Mouse (Mus musculus): ENCODE measurements around the gene St6galnac1. TPM values are rescaled to one million over a fixed set of nuclear protein-coding genes. Genes with fewer than 3 reads are reported as not detected.
"Not testable (repeated sequence)": the region's sequence is repeated elsewhere in the genome, so short reads cannot be mapped to it uniquely, and the experiment has no call there.

St6galnac1 gene
- total RNA-seq, 2 experiments from 2014 or later, result not detected

DNA sequence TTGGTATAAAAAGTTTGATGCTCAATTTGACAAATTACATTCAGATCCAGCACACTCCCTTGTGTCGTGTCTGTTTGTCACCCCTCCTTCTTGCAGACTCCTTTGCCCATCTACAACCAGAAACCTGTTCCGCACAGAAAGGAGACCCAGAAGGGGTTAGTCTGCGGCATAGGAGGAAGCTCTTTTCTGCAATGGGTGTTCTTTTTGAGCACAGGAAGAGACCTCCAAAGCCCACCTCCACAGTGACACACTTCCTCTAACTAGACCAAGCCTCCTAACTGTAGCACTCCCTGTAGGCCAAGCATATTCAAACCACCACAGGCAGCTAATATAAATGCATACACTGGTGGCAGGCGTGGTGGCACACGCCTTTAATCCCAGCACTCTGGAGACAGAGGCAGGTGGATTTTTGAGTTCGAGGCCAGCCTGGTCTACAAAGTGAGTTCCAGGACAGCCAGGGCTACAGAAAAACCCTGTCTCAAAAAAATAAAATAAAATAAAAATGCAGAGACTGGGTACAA is 44.2 kb downstream of the St6galnac1 start:
- not testable (repeated sequence) for ATAC-seq (replicated peaks; ENCODE audit: low FRiP score, poor library complexity, severe bottlenecking)

- ATAC-seq (replicated peaks; ENCODE audit: low FRiP score, poor library complexity, severe bottlenecking), result no peak
Measured at GRCm38 (mm10) chr11:116729276-116730008, 45.9 kb downstream of the St6galnac1 start.

- no peak for ATAC-seq (replicated peaks; ENCODE audit: low FRiP score, poor library complexity, severe bottlenecking)
Measured at GRCm38 (mm10) chr11:116726156-116726555, 49.2 kb downstream of the St6galnac1 start.

- no peak for ATAC-seq (replicated peaks; ENCODE audit: low FRiP score, poor library complexity, severe bottlenecking)
Measured at GRCm38 (mm10) chr11:116725031-116725948, 50.0 kb downstream of the St6galnac1 start.

DNA sequence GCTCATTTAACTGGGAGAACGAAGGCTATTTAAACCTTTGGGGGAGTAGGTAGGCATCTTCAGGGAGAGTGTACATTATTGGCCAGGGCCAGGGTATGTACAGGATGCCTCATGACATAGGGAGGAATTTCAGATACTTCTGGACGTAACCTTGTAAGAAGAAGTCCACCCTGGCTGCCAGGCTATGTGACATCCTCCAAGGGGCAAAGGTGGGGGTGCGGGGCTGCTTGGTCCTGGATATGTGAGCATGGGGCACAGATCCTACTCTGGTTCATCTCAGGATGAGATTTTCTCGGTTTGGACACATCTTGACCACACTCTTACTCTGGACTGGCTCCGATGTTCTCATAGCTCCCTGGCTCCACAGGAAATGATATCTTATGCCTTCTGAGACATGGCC is 52.2 kb downstream of the St6galnac1 start:
- ATAC-seq (replicated peaks; ENCODE audit: low FRiP score, poor library complexity, severe bottlenecking), result no peak

DNA sequence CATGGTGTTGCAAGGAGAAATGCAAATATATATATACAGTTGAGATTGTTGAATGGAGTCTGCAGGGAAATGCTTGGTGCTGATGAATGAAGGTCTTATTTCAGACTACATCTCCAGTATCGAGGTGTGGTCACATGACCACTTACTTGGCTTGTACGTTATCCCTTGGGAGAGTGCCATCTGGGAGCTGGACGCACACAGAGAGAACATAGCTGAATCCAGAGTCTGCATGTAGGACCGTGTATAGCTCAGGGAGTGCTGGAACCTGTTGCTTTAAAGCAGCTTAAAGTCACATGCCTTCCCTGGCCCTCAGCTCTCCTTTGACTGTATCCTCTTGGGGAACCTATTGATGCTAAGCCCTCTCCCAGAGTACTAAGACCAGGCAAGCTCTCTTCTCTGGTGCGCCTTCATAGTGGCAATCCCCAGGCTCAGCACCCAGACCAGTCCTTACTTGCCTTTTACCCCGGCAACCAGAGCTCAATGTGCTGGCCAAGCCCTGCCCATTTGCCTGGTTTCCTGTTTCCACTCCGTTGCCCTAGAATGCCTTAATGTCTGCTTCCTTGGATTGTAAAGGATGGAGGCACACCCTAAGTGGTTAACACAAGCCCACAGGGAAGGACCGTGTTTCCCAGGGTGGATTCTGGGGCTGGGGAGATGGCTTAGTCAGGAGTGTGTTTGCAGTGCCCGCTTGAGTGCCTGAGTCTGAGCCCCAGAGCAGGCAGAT is 53.6 kb downstream of the St6galnac1 start:
- ATAC-seq (replicated peaks; ENCODE audit: low FRiP score, poor library complexity, severe bottlenecking), result no peak

DNA sequence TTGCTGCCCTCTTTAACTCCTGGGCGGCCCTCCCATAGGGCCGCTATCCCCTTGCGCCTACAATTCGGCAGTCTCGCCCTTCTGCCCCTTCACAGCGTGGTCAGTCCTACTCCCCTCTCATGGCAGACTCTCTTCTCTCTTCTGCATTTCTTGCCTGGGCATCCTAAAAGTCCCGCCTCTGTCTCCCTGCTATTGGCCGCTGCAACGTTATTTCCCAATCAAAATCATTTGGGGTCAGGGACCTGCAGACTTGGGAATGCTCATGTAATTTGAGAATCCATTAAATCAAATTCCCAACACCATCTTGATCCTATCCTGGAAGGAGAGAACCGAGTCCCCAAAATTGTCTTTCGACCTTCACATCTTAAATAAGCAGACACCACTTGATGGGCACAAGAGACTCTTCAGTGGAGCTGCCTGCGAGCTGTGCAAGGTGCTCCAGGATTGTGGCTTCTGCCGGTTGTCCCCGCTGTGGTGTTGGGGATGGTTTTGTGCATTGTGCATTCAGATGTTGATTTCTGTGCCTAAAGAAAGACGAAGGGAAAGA is 54.9 kb downstream of the St6galnac1 start:
- ATAC-seq (replicated peaks; ENCODE audit: low FRiP score, poor library complexity, severe bottlenecking), result no peak

Other genes starting within 250 kb of the St6galnac1 start
- 14.2 and 15.9 TPM in 2 replicates for gene Sphk1, start 244.6 kb downstream of the St6galnac1 start, total RNA-seq (2015; ENCODE audit: low replicate concordance)
- gene Sphk1, start 244.6 kb downstream of the St6galnac1 start, total RNA-seq (2017; ENCODE audit: low replicate concordance), result 45.3 and 46.3 TPM in 2 replicates
- 473 and 508 TPM in 2 replicates for gene Ube2o, start 194.1 kb downstream of the St6galnac1 start, total RNA-seq (2015; ENCODE audit: low replicate concordance)
- gene Ube2o, start 194.1 kb downstream of the St6galnac1 start, total RNA-seq (2017; ENCODE audit: low replicate concordance), result 800 and 935 TPM in 2 replicates
- gene Aanat, start 189.1 kb downstream of the St6galnac1 start, total RNA-seq (2015; ENCODE audit: low replicate concordance), result not detected in 2 replicates
- gene Aanat, start 189.1 kb downstream of the St6galnac1 start, total RNA-seq (2017; ENCODE audit: low replicate concordance), result not detected in 2 replicates
- gene Rhbdf2, start 148.5 kb downstream of the St6galnac1 start, total RNA-seq (2015; ENCODE audit: low replicate concordance), result 2.3 and 5.0 TPM in 2 replicates
- gene Rhbdf2, start 148.5 kb downstream of the St6galnac1 start, total RNA-seq (2017; ENCODE audit: low replicate concordance), result 2.8 and 3.2 TPM in 2 replicates
- gene Prcd, start 122.0 kb downstream of the St6galnac1 start, total RNA-seq (2015; ENCODE audit: low replicate concordance), result not detected in 2 replicates
- gene Prcd, start 122.0 kb downstream of the St6galnac1 start, total RNA-seq (2017; ENCODE audit: low replicate concordance), result not detected in 2 replicates
- not detected in 2 replicates for gene Cygb, start 121.2 kb downstream of the St6galnac1 start, total RNA-seq (2015; ENCODE audit: low replicate concordance)
- gene Cygb, start 121.2 kb downstream of the St6galnac1 start, total RNA-seq (2017; ENCODE audit: low replicate concordance), result not detected in 2 replicates
- 4.2 TPM in 1 of 2 replicates, not detected in the other for gene Mxra7, start 52.5 kb upstream of the St6galnac1 start, total RNA-seq (2015; ENCODE audit: low replicate concordance)
- gene Mxra7, start 52.5 kb upstream of the St6galnac1 start, total RNA-seq (2017; ENCODE audit: low replicate concordance), result not detected in 2 replicates
- gene Mettl23, start 67.8 kb upstream of the St6galnac1 start, total RNA-seq (2015; ENCODE audit: low replicate concordance), result 11.3 and 11.5 TPM in 2 replicates
- gene Mettl23, start 67.8 kb upstream of the St6galnac1 start, total RNA-seq (2017; ENCODE audit: low replicate concordance), result 5.4 and 15.1 TPM in 2 replicates
- gene Jmjd6, start 67.9 kb upstream of the St6galnac1 start, total RNA-seq (2015; ENCODE audit: low replicate concordance), result 12.5 and 24.2 TPM in 2 replicates
- 10.7 and 13.9 TPM in 2 replicates for gene Jmjd6, start 67.9 kb upstream of the St6galnac1 start, total RNA-seq (2017; ENCODE audit: low replicate concordance)
- 9.2 and 35.0 TPM in 2 replicates for gene Mfsd11, start 76.9 kb upstream of the St6galnac1 start, total RNA-seq (2015; ENCODE audit: low replicate concordance)
- 3.4 and 3.5 TPM in 2 replicates for gene Mfsd11, start 76.9 kb upstream of the St6galnac1 start, total RNA-seq (2017; ENCODE audit: low replicate concordance)
- 308 and 417 TPM in 2 replicates for gene Srsf2, start 77.6 kb upstream of the St6galnac1 start, total RNA-seq (2015; ENCODE audit: low replicate concordance)
- 97.0 and 120 TPM in 2 replicates for gene Srsf2, start 77.6 kb upstream of the St6galnac1 start, total RNA-seq (2017; ENCODE audit: low replicate concordance)
- gene Mgat5b, start 143.4 kb upstream of the St6galnac1 start, total RNA-seq (2015; ENCODE audit: low replicate concordance), result not detected in 2 replicates
- not detected in 2 replicates for gene Mgat5b, start 143.4 kb upstream of the St6galnac1 start, total RNA-seq (2017; ENCODE audit: low replicate concordance)

Measured in erythroblast, adult 5-6 weeks (primary cell).